Mouse (Mus musculus) spleen, postnatal 36 days (tissue): ENCODE data around the gene Gm49322.

Experiments
- DNase-seq, 2 experiments: peaks; one replicate each; pipeline ENCODE4 v3.0.0; 2022; ENCODE audit warnings: low spot score in 2 of 2, mixed read lengths in 1 of 2

Gm49322 gene

DNA sequence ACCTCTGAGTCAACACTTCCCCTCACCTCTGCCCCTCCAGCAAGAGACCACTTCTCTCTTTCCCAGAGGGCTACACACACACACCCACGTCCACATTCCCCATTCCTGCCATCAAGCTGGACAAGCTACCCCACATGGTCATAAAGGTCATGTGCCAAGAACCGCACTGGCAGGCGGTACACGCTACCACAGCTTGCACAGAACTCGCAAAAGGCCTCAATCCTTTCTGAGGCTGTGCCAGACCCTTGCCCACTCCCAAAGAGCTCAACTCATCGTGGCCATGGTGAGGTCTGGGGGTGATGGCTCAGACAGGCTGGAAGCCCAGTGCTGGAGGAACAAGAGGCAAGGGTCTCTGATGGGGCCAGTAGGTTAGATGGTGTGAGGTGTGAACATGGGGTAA, 49.0 kb downstream of the Gm49322 start:
- no peak for DNase-seq

DNA sequence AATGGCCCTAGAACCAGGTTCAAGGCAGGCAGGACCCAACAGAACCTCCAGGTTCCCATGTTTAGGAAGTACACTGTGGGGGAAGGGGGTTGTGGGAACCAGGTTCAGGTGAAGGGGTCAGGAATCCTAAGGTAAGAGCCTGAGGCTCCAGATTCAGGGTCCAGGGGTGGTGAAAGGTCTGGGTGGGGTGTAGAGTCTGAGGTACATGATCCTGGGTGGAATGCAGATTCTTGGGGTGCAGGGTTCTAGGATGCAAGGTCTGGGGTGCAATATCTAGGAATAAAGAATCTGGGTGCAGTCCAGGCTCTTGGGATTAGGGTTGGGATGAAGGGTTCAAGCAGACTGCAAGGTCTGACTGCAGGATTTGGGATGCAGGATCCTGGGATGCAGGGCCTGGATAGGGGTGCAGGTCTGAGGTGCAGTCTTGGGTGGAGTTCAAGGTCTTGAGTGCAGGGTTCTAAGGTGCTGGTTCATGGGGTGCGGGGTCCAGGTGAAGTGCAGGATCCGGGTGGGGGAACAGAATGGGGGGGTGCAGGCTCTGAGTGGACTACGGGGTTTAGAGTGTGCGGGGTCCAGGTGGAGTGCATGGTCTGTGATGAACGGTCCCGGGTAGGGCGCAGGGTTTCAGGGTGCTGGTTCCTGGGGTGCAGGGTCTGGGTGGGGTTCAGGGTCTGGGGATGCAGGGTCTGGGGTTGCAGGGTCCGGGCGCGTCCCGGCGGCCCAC, 49.7 kb downstream of the Gm49322 start:
- no peak for DNase-seq

DNA sequence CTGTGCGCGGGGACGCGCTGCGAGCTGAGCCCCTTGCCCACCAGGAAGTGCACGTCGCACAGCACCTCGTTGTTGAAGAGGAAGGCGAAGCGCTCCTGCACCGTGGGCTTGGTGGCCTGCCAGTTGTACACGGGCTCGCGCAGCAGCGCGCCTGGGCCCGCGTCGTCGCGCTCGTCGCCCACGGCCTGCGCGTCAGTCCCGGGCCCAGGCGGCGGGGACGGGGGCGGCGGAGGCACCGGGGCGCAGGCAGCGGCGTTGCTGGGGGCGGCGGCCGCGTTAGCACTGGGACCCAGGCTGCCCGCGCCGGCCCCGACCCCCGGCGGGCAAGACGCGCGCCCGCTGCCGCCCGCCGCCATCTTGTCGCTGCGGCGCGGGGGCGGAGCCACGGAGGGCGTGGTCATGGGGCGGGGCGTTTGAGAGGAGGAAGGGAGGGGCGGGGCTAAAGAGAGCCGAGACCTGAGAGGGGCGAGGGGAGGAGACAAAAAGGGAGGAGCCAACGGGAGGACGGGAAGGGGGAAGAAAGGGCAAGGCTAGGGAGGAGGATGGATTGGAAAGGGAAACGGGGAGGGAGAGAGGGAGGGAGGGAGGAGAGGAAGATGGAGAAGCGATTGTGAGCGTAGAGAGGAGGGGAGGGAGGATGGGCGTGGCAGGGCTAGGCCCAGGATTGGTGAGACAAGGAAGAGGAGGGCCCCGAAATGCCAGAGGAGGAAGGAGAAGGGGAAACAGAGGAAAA, 50.5 kb downstream of the Gm49322 start:
- peak; percentile 91 to 94 for DNase-seq

DNA sequence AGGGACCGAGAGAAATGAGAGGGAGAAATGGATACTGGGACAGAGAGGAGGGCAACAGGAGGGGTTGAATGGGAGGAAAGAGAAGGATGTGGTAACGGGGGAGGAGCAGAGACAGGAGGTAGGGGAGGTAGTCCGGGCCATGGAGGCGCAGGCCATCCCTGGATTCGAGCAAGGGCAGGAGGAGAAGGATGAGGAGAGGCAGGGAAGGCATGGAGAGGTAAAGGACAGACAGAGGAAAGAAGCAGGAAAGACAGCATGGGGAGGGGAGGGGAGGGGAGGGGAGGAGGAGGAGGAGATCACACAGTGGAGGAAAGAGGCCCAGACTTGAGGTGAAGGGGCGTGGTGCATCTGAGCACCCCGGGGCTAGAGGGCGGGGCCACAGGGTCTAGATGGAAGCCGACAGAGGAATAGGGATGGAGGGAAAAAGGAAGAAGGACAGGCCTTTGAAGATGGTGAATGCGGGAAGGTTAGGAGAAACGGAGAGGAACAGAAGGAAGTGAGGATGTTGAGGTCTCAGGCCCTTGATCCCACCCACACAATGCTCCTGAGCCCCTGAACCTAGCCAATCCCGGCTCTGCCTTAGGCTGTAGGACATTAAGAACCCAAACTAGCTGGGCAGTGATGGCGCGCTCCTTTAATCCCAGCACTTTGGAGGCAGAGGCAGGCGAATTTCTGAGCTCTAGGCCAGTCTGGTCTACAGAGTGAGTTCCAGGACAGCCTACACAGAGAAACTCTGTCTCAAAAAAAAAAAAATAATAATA, 51.2 kb downstream of the Gm49322 start, which contains the start of gene Btbd2:
Btbd2 (minus strand) TSS at position 209 of the 761 bp plus-strand sequence.
- peak in 1 of 2 experiments; percentile 52 for DNase-seq

DNA sequence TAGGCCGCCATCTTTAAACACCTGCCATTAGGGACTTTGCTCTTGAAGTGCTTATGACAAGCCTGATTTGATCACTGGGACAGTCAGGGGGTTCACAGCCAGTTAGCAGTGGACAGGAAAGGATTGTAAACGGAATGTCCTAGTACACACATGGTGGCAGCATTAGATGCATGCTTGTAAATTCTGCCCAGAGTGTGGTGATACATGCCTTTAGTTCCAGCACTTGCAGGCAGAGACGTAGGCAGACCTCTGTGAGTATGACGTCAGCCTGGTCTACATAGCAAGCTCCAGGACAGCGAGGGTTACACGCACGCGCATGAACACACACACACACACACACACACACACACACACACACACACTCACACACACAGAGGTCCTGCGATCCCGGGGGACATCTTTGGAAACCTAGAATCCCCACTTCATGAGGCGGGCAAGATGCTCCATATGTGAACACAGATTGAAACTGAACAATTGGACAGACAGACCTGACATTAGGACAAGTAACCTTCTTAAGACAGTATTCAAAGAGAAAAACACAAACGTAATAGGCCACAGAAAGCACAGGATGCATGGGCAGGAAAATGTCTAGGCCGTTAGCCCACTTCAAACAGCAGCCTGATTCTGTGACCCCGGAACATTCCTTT, 52.5 kb downstream of the Gm49322 start:
- DNase-seq: no peak

DNA sequence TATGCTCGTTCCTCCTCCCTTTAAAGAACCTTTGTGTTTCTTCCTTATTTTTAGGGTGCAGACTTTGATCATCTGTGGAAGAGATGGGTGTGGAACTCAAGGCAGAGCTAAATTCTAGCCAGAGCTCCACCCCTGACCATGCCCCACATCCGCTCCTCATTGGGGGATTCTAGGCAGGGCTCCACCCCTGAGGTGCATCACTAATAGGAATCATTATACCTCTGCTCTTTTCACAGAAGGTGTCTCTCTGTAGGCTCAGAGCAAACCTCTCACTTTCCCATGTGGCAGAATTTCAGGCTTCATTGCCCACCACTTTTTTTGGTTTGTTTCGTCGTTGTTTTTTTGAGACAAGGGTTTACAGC, 53.0 kb downstream of the Gm49322 start:
- peak; percentile 66 to 76 for DNase-seq

DNA sequence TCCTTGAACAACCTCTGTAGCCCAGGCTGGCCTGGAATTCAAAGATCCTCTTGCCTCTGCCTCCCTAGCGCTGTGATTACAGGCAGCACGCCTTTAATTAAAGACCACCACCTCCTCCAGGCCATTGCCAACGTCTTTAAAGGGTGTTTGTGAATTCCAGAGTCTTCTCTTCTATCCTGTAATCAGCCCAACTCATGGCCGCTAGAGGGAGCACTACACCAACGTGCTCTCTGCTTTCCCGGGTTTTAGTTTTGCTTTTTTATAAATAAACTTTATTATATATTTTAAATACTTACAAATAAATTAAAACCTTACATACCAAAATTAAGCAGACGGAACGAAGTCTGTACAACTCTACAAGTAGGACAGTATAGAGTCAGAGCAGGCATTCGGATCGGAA, 53.4 kb downstream of the Gm49322 start:
- peak; percentile 59 to 76 for DNase-seq

DNA sequence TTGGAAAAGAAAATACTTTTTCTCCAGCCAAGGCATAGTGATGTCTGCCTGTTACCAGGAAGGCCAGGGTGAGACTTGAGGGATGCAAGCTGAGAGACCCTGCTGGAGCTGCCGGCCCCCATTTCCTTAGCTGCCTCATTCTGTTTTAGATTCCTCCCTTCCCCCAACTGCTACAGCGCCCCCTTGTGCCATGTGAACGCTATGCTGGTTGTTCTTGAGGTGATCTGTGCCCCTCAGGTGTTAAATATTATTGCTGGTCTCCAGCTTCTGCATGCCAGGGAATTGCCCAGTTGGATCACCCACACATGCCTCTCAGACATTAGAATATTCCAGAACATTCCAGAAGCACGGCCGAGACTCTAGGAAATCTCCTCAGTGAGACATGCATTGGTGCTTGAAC, 55.3 kb downstream of the Gm49322 start:
- peak; percentile 67 to 70 for DNase-seq

DNA sequence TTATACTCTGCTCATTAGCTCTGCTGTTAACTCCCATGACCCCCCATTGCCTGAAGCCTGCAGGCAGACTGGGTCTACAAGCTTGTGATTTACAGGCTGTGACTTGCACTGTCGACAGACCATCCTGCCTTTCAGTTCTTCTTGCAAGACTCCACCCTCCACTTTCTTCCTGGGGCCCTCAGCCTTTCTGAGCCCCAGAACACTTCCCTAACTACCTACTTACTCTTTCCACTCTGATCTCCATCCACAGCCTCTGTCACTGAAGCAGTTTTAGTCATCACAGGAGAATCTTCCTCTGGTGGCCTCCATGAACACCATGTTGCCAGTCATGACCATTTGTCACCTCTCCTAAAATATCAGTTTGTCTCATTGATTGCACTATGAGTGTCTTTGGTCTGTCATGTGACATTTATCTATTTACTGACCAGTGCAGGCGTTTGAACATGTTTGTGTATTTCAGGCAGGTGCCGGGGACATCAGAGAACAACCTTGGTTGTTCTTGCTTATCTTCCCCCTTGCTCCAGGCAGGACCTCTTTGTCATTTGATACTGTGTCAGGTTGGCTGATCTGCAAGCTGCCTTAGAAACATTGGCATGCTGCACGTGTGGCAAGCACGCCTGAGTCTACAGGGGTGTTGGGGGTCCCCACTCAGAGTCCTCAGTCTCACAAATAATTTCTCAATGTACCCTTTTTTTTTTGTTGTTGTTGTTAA, 57.8 kb downstream of the Gm49322 start:
- peak; percentile 78 to 80 for DNase-seq

DNA sequence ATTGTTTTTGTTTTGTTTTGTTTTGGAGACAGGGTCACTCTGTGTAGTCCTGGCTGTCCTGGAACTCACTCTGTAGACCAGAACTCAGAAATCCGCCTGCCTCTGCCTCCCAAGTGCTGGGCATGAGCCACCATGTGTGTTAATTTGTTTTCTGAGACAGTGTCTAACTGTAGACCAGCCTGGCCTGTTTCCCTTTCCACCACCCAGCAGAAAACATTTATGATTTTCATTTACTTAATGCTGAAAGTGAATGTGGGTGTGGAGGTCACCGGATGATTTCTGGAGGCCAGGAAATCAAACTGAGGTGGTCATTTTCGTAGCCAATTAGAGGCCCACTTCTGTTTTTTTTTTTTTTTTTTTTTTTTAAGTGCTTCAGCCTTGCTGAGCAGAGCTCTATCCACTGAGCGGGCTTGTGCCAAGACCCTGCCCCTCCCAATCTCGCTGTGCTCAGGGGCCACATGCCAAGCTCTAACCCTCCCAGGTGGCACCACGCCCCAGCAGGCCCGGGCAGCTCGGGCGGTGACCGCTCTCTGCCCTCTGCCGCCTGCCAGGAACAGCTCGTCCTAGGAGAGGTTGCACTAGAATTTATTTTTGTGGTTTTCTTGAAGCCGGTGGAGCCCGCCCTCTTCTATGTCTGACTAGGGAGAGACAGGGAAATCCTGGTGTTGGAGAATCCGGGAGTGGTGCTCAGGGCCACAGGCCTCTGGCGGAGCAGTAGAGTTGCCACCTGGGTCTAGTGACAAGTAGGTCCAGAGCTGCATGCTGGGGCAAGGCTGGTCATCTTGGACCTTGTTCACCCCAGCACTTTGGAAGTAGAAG, 58.6 kb downstream of the Gm49322 start:
- peak; percentile 71 to 75 for DNase-seq

DNA sequence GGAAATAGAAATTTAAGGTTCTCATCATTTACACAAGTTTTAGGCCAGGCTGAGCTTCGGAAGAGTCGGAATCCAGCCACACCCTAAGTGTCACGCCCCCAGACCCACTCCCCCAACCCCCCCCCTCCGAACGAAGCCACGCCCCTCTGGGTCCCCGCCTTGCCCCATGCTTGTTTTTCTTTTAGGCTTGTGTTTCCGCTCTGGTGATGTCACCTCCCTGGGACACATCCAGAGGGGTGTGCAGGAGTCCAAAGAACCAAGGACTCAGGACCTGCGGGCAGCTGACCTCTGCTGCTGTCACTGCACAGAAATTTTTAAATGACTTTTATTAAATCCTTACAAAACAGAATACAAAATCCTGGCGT, 59.2 kb downstream of the Gm49322 start:
- DNase-seq: no peak
